10 mouse cellular contexts compared by ENCODE assay signal in the genomic region with DNA sequence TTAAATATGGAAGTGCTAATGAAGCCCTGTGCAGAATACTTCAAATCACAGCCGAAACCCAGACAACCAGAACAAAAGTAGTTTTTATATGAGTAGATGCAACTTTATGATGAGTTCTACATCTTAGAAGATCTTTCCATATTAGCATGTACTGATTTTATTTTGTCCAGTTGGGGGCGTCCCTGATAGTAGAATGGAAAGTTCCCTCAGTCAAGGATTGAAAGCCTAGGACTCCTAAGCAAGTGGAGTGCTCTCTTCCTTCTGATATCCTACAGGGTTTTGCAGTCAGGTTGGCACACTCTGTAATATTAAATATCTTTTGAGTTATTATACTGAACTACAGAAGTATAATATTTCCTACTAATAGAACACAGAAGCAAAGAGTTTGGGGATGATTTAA.
DNase-seq lines count a peak whose midpoint lies in the region; ATAC-seq and TF ChIP-seq lines count a peak whose summit lies in the region.
"Had no signal": no experiment of that assay in that cellular context is flagged by ENCODE, and none has a peak within 500 bp of the region (broad histone marks: within the 10 kb centered on the region; RNA-seq: fewer than 3 reads in every experiment).

No protein-coding gene starts in this region.

- H3K36me3 ChIP-seq in embryonic facial prominence, embryonic 11.5 days (replicated peaks; ENCODE audit: control insufficient read depth, insufficient read depth, low read depth, low read length), result no peaks in the 10 kb centered on the region
- H3K36me3 ChIP-seq in embryonic facial prominence, embryonic 10.5 days (replicated peaks), result no peaks in the 10 kb centered on the region
- H3K36me3 ChIP-seq in forebrain, postnatal 0 days (ENCODE audit: insufficient read depth), result no peaks in the 10 kb centered on the region
- H3K36me3 ChIP-seq in stomach, postnatal 0 days (ENCODE audit: control insufficient read depth, insufficient read depth, low read length), result no peaks in the 10 kb centered on the region
- H3K36me3 ChIP-seq: embryonic facial prominence, embryonic 13.5 days had no signal

- TF ChIP-seq CTCF in forebrain, postnatal 0 days (IDR thresholded peaks at IDR 0.05; ENCODE audit: low read depth), result peak; percentile 72
- peak; percentile 65 for TF ChIP-seq CTCF in stomach, postnatal 0 days (IDR thresholded peaks at IDR 0.05; ENCODE audit: low read depth)

- H3K9me3 ChIP-seq in embryonic facial prominence, embryonic 11.5 days (replicated peaks; ENCODE audit: control insufficient read depth, low read length), result no peaks in the 10 kb centered on the region
- no peaks in the 10 kb centered on the region for H3K9me3 ChIP-seq in embryonic facial prominence, embryonic 10.5 days
- H3K9me3 ChIP-seq in forebrain, postnatal 0 days (ENCODE audit: low read length), result no peaks in the 10 kb centered on the region
- H3K9me3 ChIP-seq in stomach, postnatal 0 days (ENCODE audit: control insufficient read depth, low read length), result no peaks in the 10 kb centered on the region
- H3K9me3 ChIP-seq: embryonic facial prominence, embryonic 13.5 days had no signal

- no peak for TF ChIP-seq EP300 in stomach, postnatal 0 days (optimal IDR thresholded peaks at IDR 0.05)

- ATAC-seq in embryonic facial prominence, embryonic 11.5 days (replicated peaks; ENCODE audit: insufficient number of reproducible peaks, low FRiP score, low TSS enrichment, low read depth), result no peak
- ATAC-seq in forebrain, postnatal 0 days, result peak; percentile 80
- no peak for ATAC-seq in stomach, postnatal 0 days (ENCODE audit: low FRiP score, low TSS enrichment)

- H3K27ac ChIP-seq in embryonic facial prominence, embryonic 11.5 days (replicated peaks; ENCODE audit: low read depth, low read length), result no peak overlapping the region
- H3K27ac ChIP-seq in embryonic facial prominence, embryonic 10.5 days (replicated peaks), result no peak overlapping the region
- peak overlapping the region; percentile 83; the same call in 1 of the 2 replicates for H3K27ac ChIP-seq in forebrain, postnatal 0 days (ENCODE audit: low read depth, low read length)
- no peak overlapping the region for H3K27ac ChIP-seq in stomach, postnatal 0 days (replicated peaks)
- H3K27ac ChIP-seq: embryonic facial prominence, embryonic 13.5 days had no signal

- H3K4me3 ChIP-seq in embryonic facial prominence, embryonic 11.5 days (ENCODE audit: low read depth, low read length), result no peak overlapping the region
- H3K4me3 ChIP-seq in embryonic facial prominence, embryonic 10.5 days, result no peak overlapping the region
- no peak overlapping the region for H3K4me3 ChIP-seq in forebrain, postnatal 0 days (ENCODE audit: low read depth, low read length)
- H3K4me3 ChIP-seq in stomach, postnatal 0 days (ENCODE audit: low read depth, low read length), result no peak overlapping the region
- H3K4me3 ChIP-seq: embryonic facial prominence, embryonic 13.5 days; myocyte had no signal

- H3K4me1 ChIP-seq in embryonic facial prominence, embryonic 11.5 days (ENCODE audit: control insufficient read depth, insufficient read depth, low read length), result no peaks in the 10 kb centered on the region
- H3K4me1 ChIP-seq in embryonic facial prominence, embryonic 10.5 days, result peaks cover 21% of the 10 kb centered on the region
- peaks cover 14% of the 10 kb centered on the region for H3K4me1 ChIP-seq in forebrain, postnatal 0 days (ENCODE audit: insufficient read depth)
- no peaks in the 10 kb centered on the region for H3K4me1 ChIP-seq in stomach, postnatal 0 days (replicated peaks; ENCODE audit: control insufficient read depth, insufficient read depth)
- H3K4me1 ChIP-seq: embryonic facial prominence, embryonic 13.5 days had no signal

- WGBS in embryonic facial prominence, embryonic 11.5 days, result 57% methylated on average over 2 of the region's 2 CpGs
- 61% methylated on average over 2 of the region's 2 CpGs for WGBS in embryonic facial prominence, embryonic 10.5 days
- WGBS in forebrain, postnatal 0 days, result 41% methylated on average over 2 of the region's 2 CpGs
- 63% methylated on average over 2 of the region's 2 CpGs for WGBS in stomach, postnatal 0 days

- H3K9ac ChIP-seq in embryonic facial prominence, embryonic 11.5 days (replicated peaks; ENCODE audit: low read length), result no peak overlapping the region
- no peak overlapping the region for H3K9ac ChIP-seq in forebrain, postnatal 0 days
- no peak overlapping the region for H3K9ac ChIP-seq in stomach, postnatal 0 days (ENCODE audit: low read length)
- H3K9ac ChIP-seq: embryonic facial prominence, embryonic 13.5 days had no signal

- no peaks in the 10 kb centered on the region for H3K27me3 ChIP-seq in embryonic facial prominence, embryonic 11.5 days (ENCODE audit: control insufficient read depth, insufficient read depth, low read length)
- H3K27me3 ChIP-seq in embryonic facial prominence, embryonic 10.5 days (replicated peaks; ENCODE audit: low read depth, poor library complexity, severe bottlenecking), result no peaks in the 10 kb centered on the region
- no peaks in the 10 kb centered on the region for H3K27me3 ChIP-seq in forebrain, postnatal 0 days (ENCODE audit: insufficient read depth, low read length)
- H3K27me3 ChIP-seq in stomach, postnatal 0 days (ENCODE audit: control insufficient read depth, insufficient read depth, low read length), result no peaks in the 10 kb centered on the region
- H3K27me3 ChIP-seq: embryonic facial prominence, embryonic 13.5 days had no signal

- no peak overlapping the region for H3K4me2 ChIP-seq in embryonic facial prominence, embryonic 11.5 days (ENCODE audit: low read depth, low read length)
- H3K4me2 ChIP-seq in forebrain, postnatal 0 days (ENCODE audit: low read depth), result no peak overlapping the region
- no peak overlapping the region for H3K4me2 ChIP-seq in stomach, postnatal 0 days (replicated peaks; ENCODE audit: low read depth)
- H3K4me2 ChIP-seq: embryonic facial prominence, embryonic 13.5 days had no signal

- peak; percentile 58 for DNase-seq in embryonic facial prominence, embryonic 11.5 days (ENCODE audit: low spot score)
- DNase-seq in embryonic facial prominence, embryonic 10.5 days (ENCODE audit: low spot score), result no peak
- peak; percentile 52 for DNase-seq in right cerebral cortex, adult 18-20 months
- DNase-seq in right cerebral cortex, postnatal 25 days, result no peak
- DNase-seq in forebrain, postnatal 0 days, result peak; percentile 84
- DNase-seq in stomach, postnatal 0 days (ENCODE audit: low spot score), result no peak
- no peak for DNase-seq in spleen, postnatal 14 days (ENCODE audit: low spot score in 2 of 2)
- DNase-seq in testis, postnatal 10 days (ENCODE audit: low spot score), result no peak

Comparison
In these comparisons a context has a peak if more than half of its experiments do, and no peak if none do; other contexts are left out.
1. DNase-seq: peak in embryonic facial prominence, embryonic 11.5 days (single experiment), right cerebral cortex, adult 18-20 months (single experiment) and forebrain, postnatal 0 days (single experiment); none in embryonic facial prominence, embryonic 10.5 days (single experiment), right cerebral cortex, postnatal 25 days (single experiment), stomach, postnatal 0 days (single experiment), spleen, postnatal 14 days (0 of 2) and testis, postnatal 10 days (single experiment).